Mouse (Mus musculus) heart, postnatal 0 days (tissue): ENCODE measurements around the gene Hoxa1.

ENCODE experiments used
- CTCF ChIP-seq: IDR thresholded peaks from 2 replicates; pipeline ENCODE4 v1.5.1; 2016; ENCODE audit warnings: antibody characterized with exemption, control low read depth, low read depth
- EP300 ChIP-seq: IDR thresholded peaks from 2 replicates; pipeline ENCODE4 v1.6.1; 2016; ENCODE audit warnings: antibody characterized with exemption, low read depth

DNA sequence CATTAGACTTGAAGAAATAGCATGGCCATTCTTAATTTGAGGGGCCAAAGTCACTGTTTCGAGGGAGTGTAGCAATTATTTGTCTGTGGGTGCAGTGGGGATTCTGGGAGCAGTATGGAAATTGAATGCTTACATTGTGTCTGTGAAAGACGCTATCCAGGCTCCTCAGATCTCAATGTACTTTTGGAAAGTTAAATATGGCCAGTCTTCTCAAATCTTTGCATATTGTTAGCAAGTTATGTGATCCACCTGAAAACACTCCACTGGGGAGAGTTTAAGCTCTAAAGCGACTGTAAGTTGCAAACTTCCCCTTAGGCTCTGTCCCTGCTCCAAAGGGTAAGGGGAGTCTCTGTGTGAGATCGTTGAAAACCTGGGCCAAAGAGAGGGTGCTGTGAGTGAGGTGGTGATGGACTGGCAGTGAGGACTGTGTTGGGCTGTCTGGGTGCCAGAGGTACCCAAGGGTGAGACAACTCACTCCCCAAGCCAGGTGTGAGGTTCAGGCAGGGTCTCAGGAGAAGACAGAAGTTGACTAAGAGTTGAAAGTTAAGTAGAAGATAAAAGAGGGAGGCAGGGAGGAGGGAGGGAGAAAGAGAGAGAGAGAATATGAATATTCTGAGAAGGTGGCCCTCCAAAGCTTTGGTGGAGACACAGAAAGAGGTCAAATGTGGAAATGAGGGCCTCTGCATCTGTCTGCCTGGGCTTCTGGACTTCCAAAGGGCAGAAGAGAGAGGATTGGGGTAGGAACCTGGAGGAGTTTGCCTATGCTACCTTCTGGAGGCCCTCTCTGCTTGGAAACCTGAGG, 49.0 kb upstream of the Hoxa1 start:
- TF ChIP-seq CTCF (no peak), EP300 (no peak)
